Mouse (Mus musculus) midbrain, embryonic 12.5 days (tissue): ENCODE data around the gene Tnfsf9. TPM values are rescaled to one million over a fixed set of nuclear protein-coding genes. Genes with fewer than 3 reads are reported as not detected.
A peak's percentile ranks its signal among the peaks of the same experiment; 100 is the strongest.

Experiments used
- ATAC-seq: fragments of 200-750 bp; cut with Nextera tagmentation; 2 replicates; pipeline ENCODE4 v1.8.0; 2017; ENCODE audit warnings: low read depth, moderate TSS enrichment, moderate library complexity; ENCODE audit not compliant: low FRiP score
- H3K27ac ChIP-seq: fragments of 300-500 bp; sonication (generic); replicated peaks from 2 replicates; pipeline ENCODE4 v1.5.1; 2016; ENCODE audit warnings: mild to moderate bottlenecking
- H3K27me3 ChIP-seq: fragments of 300-500 bp; sonication (generic); 2 replicates; pipeline ENCODE4 v1.6.1; 2016; ENCODE audit warnings: mild to moderate bottlenecking
- H3K36me3 ChIP-seq: fragments of 300-500 bp; sonication (generic); 2 replicates; pipeline ENCODE4 v1.6.1; 2016
- H3K4me1 ChIP-seq: fragments of 300-500 bp; sonication (generic); 2 replicates; pipeline ENCODE4 v1.6.1; 2016
- H3K4me2 ChIP-seq: fragments of 300-500 bp; sonication (generic); replicated peaks from 2 replicates; pipeline ENCODE4 v1.6.1; 2016; ENCODE audit warnings: mild to moderate bottlenecking, moderate library complexity
- H3K4me3 ChIP-seq: fragments of 300-500 bp; sonication (generic); 2 replicates; pipeline ENCODE4 v1.5.1; 2016; ENCODE audit warnings: mild to moderate bottlenecking
- H3K9ac ChIP-seq: fragments of 300-500 bp; sonication (generic); replicated peaks from 2 replicates; pipeline ENCODE4 v1.6.1; 2016; ENCODE audit warnings: mild to moderate bottlenecking, moderate library complexity
- H3K9me3 ChIP-seq: fragments of 300-500 bp; sonication (generic); 2 replicates; pipeline ENCODE4 v1.6.1; 2016; ENCODE audit warnings: mild to moderate bottlenecking
- WGBS: fragments of 180-500 bp; shearing (Covaris S2); methylation state at CpG from one replicate; pipeline ENCODE4 v1.1.7; 2016; 5-methylcytosine and 5-hydroxymethylcytosine counted together
- polyA plus RNA-seq: library from polyadenylated mRNA; unstranded; fragments of >200 nt; fragmentation: Nextera tagmentation; extraction: Ambion mirVana; gene quantifications from 2 replicates; pipeline ENCODE4 v1.2.1, GENCODE M21; 2016

Tnfsf9 gene
- polyA plus RNA-seq, 1 experiment from 2014 or later: 7.8 TPM

DNA sequence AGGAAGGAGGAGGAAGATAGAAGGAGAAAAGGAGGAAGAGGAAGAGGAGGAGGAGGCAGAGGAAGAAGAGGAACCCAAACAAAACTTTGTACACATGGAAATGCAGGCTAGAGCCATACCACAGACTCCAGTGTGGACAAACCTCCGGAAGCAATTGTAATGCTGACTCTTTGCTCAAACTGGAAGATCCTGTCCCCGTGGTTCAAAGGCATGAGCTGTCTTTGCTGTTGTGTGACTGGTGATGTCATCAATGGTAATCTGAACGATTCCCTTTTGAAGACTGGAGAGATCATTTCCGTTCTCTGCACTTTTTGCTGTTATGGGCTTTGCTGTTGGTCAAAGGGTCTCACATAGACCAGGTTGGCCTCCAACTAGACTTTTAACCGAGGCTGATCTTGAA is 6.8 kb upstream of the Tnfsf9 start:
- 85% methylated on average over 5 of the region's 5 CpGs for WGBS
- Histone ChIP-seq H3K36me3 (no peaks in the 10 kb centered on the region), H3K27me3 (peaks cover 12% of the 10 kb centered on the region; the same call in 1 of the 2 replicates), H3K27ac (no peak overlapping the region), H3K9me3 (no peaks in the 10 kb centered on the region), H3K4me2 (no peak overlapping the region), H3K4me1 (peaks cover 9% of the 10 kb centered on the region), H3K4me3 (no peak overlapping the region), H3K9ac (no peak overlapping the region)
- no peak for ATAC-seq

DNA sequence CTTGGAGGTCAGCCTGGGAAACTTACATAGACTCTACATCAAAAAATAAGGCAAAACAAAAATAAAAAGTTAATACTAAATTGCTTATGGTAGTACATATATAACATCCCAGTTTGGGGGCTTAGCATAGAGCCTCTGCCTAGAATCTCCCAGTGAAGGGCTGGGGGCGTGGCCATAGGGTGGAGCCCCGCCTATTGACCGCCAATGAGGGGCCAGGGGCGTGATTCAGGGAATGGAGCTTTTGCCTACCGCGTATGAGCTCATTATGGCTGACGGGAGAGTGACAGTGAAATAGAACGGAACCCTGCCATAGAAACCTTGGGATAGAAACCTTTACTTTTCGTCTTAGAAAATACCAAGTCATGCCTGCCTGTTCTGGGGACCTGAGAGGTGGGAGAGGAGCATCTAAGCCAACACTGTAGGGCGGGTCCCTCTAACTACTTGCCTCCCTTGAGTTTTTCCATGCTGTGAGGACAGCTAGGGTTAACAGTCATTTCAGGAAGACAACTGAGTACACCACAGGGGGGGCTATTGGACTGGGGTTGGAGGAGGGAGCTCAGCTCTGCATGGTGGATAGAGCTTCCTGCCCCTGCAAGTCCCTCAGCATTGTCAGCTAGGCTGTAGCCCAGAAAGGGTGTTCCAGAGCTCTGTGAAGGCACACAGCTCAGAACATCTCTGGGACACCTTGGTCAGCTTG is 5.3 kb upstream of the Tnfsf9 start:
- WGBS: 11% methylated on average over 10 of the region's 10 CpGs
- no peaks in the 10 kb centered on the region for H3K36me3 ChIP-seq
- no peaks in the 10 kb centered on the region for H3K9me3 ChIP-seq
- no peak overlapping the region for H3K9ac ChIP-seq
- no peak for ATAC-seq
- no peak overlapping the region for H3K4me2 ChIP-seq
- peaks cover 14% of the 10 kb centered on the region for H3K4me1 ChIP-seq
- no peak overlapping the region for H3K4me3 ChIP-seq
- H3K27ac ChIP-seq: no peak overlapping the region
- H3K27me3 ChIP-seq: peaks cover 6% of the 10 kb centered on the region; the same call in 1 of the 2 replicates

DNA sequence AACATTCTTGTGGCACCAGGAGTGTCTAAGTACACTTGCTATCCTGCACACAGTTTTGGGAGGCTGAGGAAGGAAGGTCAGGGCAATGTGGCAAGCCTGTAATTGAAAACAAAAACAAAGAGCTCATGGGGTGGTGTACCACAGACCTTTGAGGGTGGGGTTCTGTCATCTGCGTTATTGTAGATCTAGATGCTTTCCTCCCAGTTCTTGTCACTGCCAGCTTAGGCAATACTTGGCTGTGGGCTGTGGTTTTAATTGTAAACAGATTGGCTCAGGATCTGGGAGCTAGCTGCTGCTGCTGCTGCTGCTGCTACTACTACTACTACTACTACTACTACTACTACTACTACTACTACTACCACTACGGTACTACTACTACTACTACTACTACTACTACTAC is 2.8 kb upstream of the Tnfsf9 start:
- no peak overlapping the region for H3K27ac ChIP-seq
- H3K9me3 ChIP-seq: no peaks in the 10 kb centered on the region
- 88% methylated on average over 2 of the region's 2 CpGs for WGBS
- ATAC-seq: no peak
- H3K9ac ChIP-seq: no peak overlapping the region
- no peak overlapping the region for H3K4me3 ChIP-seq
- H3K4me1 ChIP-seq: peaks cover 23% of the 10 kb centered on the region
- H3K4me2 ChIP-seq: no peak overlapping the region
- 0 out of 2 replicates have a peak, but pooled peaks cover 6% of the 10 kb centered on the region for H3K27me3 ChIP-seq
- no peaks in the 10 kb centered on the region for H3K36me3 ChIP-seq

DNA sequence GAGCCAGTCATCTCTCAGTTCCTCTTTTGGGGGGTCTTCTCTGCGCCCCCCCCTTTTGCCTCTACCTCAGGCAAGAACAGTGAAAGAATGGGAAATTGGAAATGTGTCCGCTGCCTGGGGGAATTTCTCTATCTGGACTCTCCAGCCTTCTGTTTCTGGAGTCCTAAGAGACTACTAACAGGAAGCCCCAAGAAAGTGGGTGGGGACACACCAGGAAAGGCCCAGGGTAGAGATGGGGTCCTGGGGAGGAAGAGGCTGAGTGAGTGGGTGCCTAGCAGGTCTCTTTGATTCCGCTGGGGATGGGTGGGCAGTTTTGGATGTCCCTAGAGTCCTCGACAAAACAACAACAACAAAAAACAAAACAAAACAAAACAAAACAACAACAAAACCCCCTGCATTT is 629 bp upstream of the Tnfsf9 start:
- 0 out of 2 replicates have a peak, but pooled peaks have one; percentile 16 for ATAC-seq
- 48% methylated on average over 4 of the region's 4 CpGs for WGBS
- H3K9ac ChIP-seq: peak overlapping the region; percentile 74; the same call in 1 of the 2 replicates

DNA sequence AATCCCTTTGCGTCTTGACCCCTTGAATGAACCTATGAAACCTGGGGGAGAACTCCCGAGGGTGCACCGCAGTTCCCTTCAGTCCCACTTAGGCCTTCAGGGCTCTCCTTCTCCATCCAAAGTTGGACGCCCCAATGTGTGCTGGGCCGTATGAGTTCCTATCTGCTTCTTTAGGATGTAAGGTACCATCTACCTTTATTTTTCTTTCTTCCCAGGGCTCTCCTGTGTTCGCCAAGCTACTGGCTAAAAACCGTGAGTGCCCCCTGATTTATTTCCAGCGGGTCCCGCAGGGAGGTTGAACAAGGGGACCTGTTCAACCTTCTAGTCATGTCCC is 877 bp downstream of the Tnfsf9 start:
- 0 out of 2 replicates have a peak, but pooled peaks cover 6% of the 10 kb centered on the region for H3K27me3 ChIP-seq
- peak overlapping the region; percentile 86 for H3K4me2 ChIP-seq
- peak overlapping the region; percentile 74 for H3K9ac ChIP-seq
- H3K36me3 ChIP-seq: no peaks in the 10 kb centered on the region
- no peak for ATAC-seq
- H3K9me3 ChIP-seq: no peaks in the 10 kb centered on the region
- 6% methylated on average over 9 of the region's 9 CpGs for WGBS
- peak overlapping the region; percentile 61 for H3K4me3 ChIP-seq
- H3K27ac ChIP-seq: no peak overlapping the region
- peaks cover 24% of the 10 kb centered on the region for H3K4me1 ChIP-seq

More for the DNA sequence above, 629 bp upstream of the Tnfsf9 start:
- H3K4me2 ChIP-seq: peak overlapping the region; percentile 86
- H3K9me3 ChIP-seq: no peaks in the 10 kb centered on the region
- H3K27ac ChIP-seq: no peak overlapping the region
- peak overlapping the region; percentile 61 for H3K4me3 ChIP-seq
- no peaks in the 10 kb centered on the region for H3K36me3 ChIP-seq
- 0 out of 2 replicates have a peak, but pooled peaks cover 6% of the 10 kb centered on the region for H3K27me3 ChIP-seq
- H3K4me1 ChIP-seq: peaks cover 24% of the 10 kb centered on the region

DNA sequence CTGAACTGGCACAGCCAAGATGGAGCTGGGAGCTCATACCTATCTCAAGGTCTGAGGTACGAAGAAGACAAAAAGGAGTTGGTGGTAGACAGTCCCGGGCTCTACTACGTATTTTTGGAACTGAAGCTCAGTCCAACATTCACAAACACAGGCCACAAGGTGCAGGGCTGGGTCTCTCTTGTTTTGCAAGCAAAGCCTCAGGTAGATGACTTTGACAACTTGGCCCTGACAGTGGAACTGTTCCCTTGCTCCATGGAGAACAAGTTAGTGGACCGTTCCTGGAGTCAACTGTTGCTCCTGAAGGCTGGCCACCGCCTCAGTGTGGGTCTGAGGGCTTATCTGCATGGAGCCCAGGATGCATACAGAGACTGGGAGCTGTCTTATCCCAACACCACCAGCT is 1.9 kb downstream of the Tnfsf9 start:
- WGBS: 87% methylated on average over 5 of the region's 5 CpGs
- Histone ChIP-seq H3K4me1 (peaks cover 24% of the 10 kb centered on the region), H3K4me3 (no peak overlapping the region), H3K36me3 (no peaks in the 10 kb centered on the region), H3K4me2 (peak overlapping the region; percentile 86), H3K27ac (no peak overlapping the region), H3K9ac (no peak overlapping the region), H3K9me3 (no peaks in the 10 kb centered on the region), H3K27me3 (0 out of 2 replicates have a peak, but pooled peaks cover 6% of the 10 kb centered on the region)
- ATAC-seq: no peak

DNA sequence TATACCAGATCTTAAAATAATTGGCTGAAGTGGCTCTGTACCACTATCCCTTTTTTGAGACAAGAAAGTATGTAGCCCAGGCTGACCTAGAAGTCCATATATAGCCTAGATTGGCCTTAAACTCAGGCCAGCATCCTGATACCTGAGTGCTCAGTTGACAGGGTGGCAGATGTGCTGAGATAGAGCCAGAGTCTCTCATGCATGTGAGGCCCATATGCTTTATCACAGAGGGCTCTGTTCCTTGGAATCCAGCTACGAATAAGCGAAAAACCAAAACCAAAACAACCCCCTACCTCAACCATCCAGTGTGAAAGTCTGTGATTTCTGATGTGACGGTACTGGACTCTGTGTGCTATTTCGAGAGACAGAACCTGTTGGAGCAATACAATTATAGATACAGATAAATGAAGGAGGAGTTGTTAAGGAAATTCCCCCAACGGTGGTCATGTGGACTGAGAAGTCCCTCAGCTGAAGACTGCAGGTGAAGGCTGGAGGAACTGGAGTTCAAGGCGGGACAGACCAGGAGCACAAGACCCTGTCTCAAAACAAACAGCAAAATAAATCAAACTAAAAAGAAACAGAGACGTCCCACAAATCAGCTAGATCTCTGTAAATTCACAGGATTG is 3.0 kb downstream of the Tnfsf9 start:
- no peak for ATAC-seq
- H3K4me2 ChIP-seq: no peak overlapping the region
- 88% methylated on average over 7 of the region's 7 CpGs for WGBS
- H3K9me3 ChIP-seq: no peaks in the 10 kb centered on the region
- H3K4me3 ChIP-seq: no peak overlapping the region
- H3K27ac ChIP-seq: no peak overlapping the region
- H3K4me1 ChIP-seq: peaks cover 24% of the 10 kb centered on the region
- H3K27me3 ChIP-seq: 0 out of 2 replicates have a peak, but pooled peaks cover 6% of the 10 kb centered on the region
- no peaks in the 10 kb centered on the region for H3K36me3 ChIP-seq
- H3K9ac ChIP-seq: no peak overlapping the region

DNA sequence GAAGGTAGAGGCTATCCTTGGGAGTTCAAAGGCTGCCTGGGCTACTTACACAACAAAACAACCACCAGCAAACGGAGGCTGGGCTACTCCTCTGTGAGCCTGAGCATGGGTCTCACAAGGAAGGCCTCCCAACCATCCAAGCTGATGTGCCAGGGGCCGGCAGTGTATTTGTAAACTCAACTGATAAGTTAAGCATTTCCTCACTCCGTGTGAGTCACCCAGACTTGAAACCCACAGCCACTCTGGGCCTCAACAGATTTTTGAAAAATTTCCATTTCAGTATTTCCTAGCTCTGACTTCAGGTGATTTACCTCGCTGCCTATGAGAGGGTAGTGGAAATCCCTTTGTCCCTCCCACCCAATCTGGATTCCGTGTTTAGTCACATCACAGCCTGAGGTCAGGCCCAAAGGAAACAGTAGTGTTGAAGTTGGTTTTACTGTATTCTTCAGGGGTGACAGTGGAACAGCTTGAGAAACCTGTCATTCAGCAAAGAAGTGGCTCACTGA is 3.6 kb downstream of the Tnfsf9 start:
- Histone ChIP-seq H3K9ac (no peak overlapping the region), H3K27ac (no peak overlapping the region), H3K4me3 (no peak overlapping the region), H3K36me3 (no peaks in the 10 kb centered on the region), H3K27me3 (0 out of 2 replicates have a peak, but pooled peaks cover 6% of the 10 kb centered on the region), H3K4me1 (peaks cover 24% of the 10 kb centered on the region), H3K4me2 (no peak overlapping the region), H3K9me3 (no peaks in the 10 kb centered on the region)
- WGBS: 55% methylated on average over 5 of the region's 5 CpGs
- ATAC-seq: no peak

DNA sequence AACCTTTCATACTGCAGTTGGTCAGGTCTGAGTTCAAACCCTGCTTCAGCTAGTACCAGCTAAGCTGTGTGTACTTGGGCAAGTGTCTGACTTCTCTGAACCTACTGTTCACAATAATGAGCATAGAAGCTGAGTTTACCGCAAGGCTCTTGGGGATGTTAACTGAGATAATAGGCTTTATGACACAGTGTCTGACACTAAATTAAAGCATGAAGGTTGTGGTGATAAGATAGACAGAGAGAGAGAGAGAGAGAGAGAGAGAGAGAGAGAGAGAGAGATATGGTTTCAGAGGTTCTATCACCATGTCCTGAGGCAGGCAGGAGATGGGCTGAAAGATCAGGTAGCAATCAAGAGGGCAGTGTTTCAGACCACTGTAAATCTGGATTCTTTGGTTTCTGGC is 4.9 kb downstream of the Tnfsf9 start:
- Histone ChIP-seq H3K27me3 (0 out of 2 replicates have a peak, but pooled peaks cover 6% of the 10 kb centered on the region), H3K9ac (no peak overlapping the region), H3K9me3 (no peaks in the 10 kb centered on the region), H3K4me3 (no peak overlapping the region), H3K27ac (no peak overlapping the region), H3K4me2 (no peak overlapping the region), H3K4me1 (peaks cover 18% of the 10 kb centered on the region), H3K36me3 (no peaks in the 10 kb centered on the region)
- no peak for ATAC-seq
- 92% methylated on average over 1 of the region's 1 CpGs for WGBS

DNA sequence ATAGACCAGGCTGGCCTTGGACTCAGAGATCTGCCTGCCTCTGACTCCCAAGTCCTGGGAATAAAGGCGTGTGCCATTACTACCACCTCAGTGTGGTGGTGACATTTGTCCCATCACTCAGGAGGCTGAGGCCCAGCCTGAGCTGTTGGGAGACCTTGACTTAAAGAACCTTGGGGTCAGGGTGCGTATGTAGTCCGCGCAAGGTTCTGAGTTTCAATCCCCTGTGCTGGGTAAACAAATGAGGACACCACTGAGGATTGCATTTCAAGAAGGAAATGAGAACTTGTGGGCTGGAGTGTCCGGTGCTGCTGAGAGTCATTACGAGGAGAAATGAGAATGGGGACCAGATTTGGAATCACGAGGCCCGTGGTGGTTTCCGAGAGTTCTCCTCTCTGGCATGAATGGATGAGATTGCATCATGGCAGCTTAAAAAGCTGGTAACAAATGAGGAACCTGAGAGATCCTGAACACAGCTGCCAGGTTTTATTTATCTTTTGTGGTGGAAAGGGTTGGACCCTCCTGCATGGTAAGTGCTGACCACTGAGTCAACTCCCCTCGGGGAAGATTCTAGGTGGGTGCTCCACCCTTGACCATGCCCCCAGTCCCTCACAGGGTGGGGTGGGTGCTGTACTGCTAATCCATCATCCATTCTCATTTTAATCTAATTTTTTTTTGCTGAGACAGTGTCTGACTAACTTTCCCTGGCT is 7.8 kb downstream of the Tnfsf9 start:
- no peak overlapping the region for H3K9ac ChIP-seq
- no peak for ATAC-seq
- 87% methylated on average over 10 of the region's 10 CpGs for WGBS
- no peaks in the 10 kb centered on the region for H3K4me1 ChIP-seq
- no peak overlapping the region for H3K27ac ChIP-seq
- no peak overlapping the region for H3K4me3 ChIP-seq
- no peak overlapping the region for H3K4me2 ChIP-seq
- H3K9me3 ChIP-seq: no peaks in the 10 kb centered on the region
- H3K27me3 ChIP-seq: no peaks in the 10 kb centered on the region
- no peaks in the 10 kb centered on the region for H3K36me3 ChIP-seq

DNA sequence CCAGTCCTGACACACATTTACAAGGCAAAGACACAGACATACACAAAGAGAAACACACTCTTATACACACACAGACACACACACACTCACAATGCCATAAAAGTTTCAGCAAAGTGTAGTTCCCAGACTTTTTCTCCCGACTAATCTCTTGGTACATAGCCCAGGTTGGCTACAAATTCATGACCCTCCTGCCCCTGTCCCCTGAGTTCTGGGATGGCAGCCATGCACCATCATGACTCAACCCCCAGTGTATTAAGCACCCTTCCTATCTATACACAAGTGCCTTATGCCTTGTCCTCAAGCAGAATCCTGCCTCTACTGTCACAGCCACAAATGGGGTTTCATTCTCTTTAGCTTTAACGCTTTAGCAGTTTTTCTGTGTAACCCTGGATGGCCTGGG is 11.7 kb downstream of the Tnfsf9 start:
- 76% methylated on average over 2 of the region's 2 CpGs for WGBS

More for the DNA sequence above, 11.7 kb downstream of the Tnfsf9 start:
- no peaks in the 10 kb centered on the region for H3K9me3 ChIP-seq
- no peaks in the 10 kb centered on the region for H3K27me3 ChIP-seq
- no peak overlapping the region for H3K27ac ChIP-seq
- H3K9ac ChIP-seq: no peak overlapping the region
- no peak overlapping the region for H3K4me3 ChIP-seq
- no peak overlapping the region for H3K4me2 ChIP-seq
- ATAC-seq: no peak
- H3K4me1 ChIP-seq: peaks cover 4% of the 10 kb centered on the region; the same call in 1 of the 2 replicates
- no peaks in the 10 kb centered on the region for H3K36me3 ChIP-seq
